Mouse (Mus musculus): Measurements from ENCODE around the gene Ugp2.

DNA sequence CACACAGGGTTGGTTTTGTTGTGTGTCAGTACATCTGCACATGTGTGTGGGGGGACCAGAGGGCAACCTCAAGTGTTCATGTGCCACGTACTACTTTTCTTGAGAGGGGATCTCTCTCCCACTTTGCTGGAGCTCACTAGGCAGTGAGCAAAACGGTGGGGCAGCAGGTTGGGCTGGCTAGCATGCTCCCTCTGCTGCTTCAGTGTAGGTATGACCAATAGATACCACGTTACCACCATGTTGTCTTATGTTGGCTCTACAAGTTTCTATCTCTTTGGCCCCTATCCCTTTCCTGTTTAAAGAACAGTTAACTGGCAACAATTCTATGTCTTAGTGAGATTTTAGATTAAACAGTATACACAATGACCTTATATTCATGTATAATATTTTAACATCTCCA is 48.7 kb downstream of the Ugp2 start:
- TF ChIP-seq POLR2A (IDR thresholded peaks at IDR 0.05; ENCODE audit: low read depth, low read length) (no peak), CTCF (IDR thresholded peaks at IDR 0.05; ENCODE audit: borderline replicate concordance, insufficient read depth, low read length) (no peak)

Measured in embryonic fibroblast, embryonic 13.5 days (primary cell).